Mouse (Mus musculus): ENCODE measurements around the gene Tmem254a. TPM values are rescaled to one million over a fixed set of nuclear protein-coding genes. Genes with fewer than 3 reads are reported as not detected.
"Not testable (repeated sequence)": the region's sequence is repeated elsewhere in the genome, so short reads cannot be mapped to it uniquely, and the experiment has no call there.

The Tmem254a gene
- total RNA-seq (2014; rRNA removed), result 9.9 and 11.2 TPM in 2 replicates
- 6.5 and 10.4 TPM in 2 replicates for polyA plus RNA-seq (2015; fragmentation: Nextera tagmentation; extraction: Ambion mirVana)

- not testable (repeated sequence) for H3K9ac ChIP-seq (replicated peaks; ENCODE audit: low read length, poor library complexity, severe bottlenecking); H3K36me3 ChIP-seq (ENCODE audit: insufficient read depth, low read length); H3K27ac ChIP-seq (ENCODE audit: low read depth, low read length); H3K27me3 ChIP-seq (ENCODE audit: insufficient read depth, low read length); H3K9me3 ChIP-seq (ENCODE audit: low read length); H3K4me2 ChIP-seq (ENCODE audit: low read depth, low read length, poor library complexity, severe bottlenecking); DNase-seq (ENCODE audit: low spot score); H3K4me3 ChIP-seq (ENCODE audit: low read depth, low read length); H3K4me1 ChIP-seq (ENCODE audit: insufficient read depth, low read length)
- WGBS, result no CpG with 5 or more reads among the region's 10 CpGs
- peak; percentile 81; the same call in 1 of the 2 replicates for ATAC-seq (ENCODE audit: low FRiP score)
Observed at GRCm38 (mm10) chr14:25927562-25927881, at the start of gene Tmem254a. Gene Tmem254a (minus strand): TSS chr14:25927672.

- not testable (repeated sequence) for H3K9ac ChIP-seq (replicated peaks; ENCODE audit: low read length, poor library complexity, severe bottlenecking); H3K4me2 ChIP-seq (ENCODE audit: low read depth, low read length, poor library complexity, severe bottlenecking); H3K27me3 ChIP-seq (ENCODE audit: insufficient read depth, low read length); ATAC-seq (ENCODE audit: low FRiP score); DNase-seq (ENCODE audit: low spot score); H3K27ac ChIP-seq (ENCODE audit: low read depth, low read length); H3K9me3 ChIP-seq (ENCODE audit: low read length); H3K4me3 ChIP-seq (ENCODE audit: low read depth, low read length); H3K4me1 ChIP-seq (ENCODE audit: insufficient read depth, low read length); H3K36me3 ChIP-seq (ENCODE audit: insufficient read depth, low read length)
- WGBS, result no CpG with 5 or more reads among the region's 3 CpGs
Observed at GRCm38 (mm10) chr14:25957861-25958260, 30.4 kb upstream of the Tmem254a start.

- not testable (repeated sequence) for H3K4me1 ChIP-seq (ENCODE audit: insufficient read depth, low read length); H3K4me3 ChIP-seq (ENCODE audit: low read depth, low read length); H3K9ac ChIP-seq (replicated peaks; ENCODE audit: low read length, poor library complexity, severe bottlenecking); DNase-seq (ENCODE audit: low spot score); H3K9me3 ChIP-seq (ENCODE audit: low read length); H3K27me3 ChIP-seq (ENCODE audit: insufficient read depth, low read length); H3K36me3 ChIP-seq (ENCODE audit: insufficient read depth, low read length); H3K27ac ChIP-seq (ENCODE audit: low read depth, low read length); ATAC-seq (ENCODE audit: low FRiP score); H3K4me2 ChIP-seq (ENCODE audit: low read depth, low read length, poor library complexity, severe bottlenecking)
- WGBS, result no CpG with 5 or more reads among the region's 8 CpGs
Observed at GRCm38 (mm10) chr14:25938004-25938403, 10.5 kb upstream of the Tmem254a start, which contains the start of gene Cphx1. Gene Cphx1 (plus strand): TSS chr14:25938304.

- H3K27me3 ChIP-seq (ENCODE audit: insufficient read depth, low read length); H3K4me1 ChIP-seq (ENCODE audit: insufficient read depth, low read length); H3K9ac ChIP-seq (replicated peaks; ENCODE audit: low read length, poor library complexity, severe bottlenecking); ATAC-seq (ENCODE audit: low FRiP score); H3K9me3 ChIP-seq (ENCODE audit: low read length); H3K36me3 ChIP-seq (ENCODE audit: insufficient read depth, low read length); H3K4me3 ChIP-seq (ENCODE audit: low read depth, low read length); DNase-seq (ENCODE audit: low spot score); H3K27ac ChIP-seq (ENCODE audit: low read depth, low read length); H3K4me2 ChIP-seq (ENCODE audit: low read depth, low read length, poor library complexity, severe bottlenecking): not testable (repeated sequence)
- no CpG with 5 or more reads among the region's 5 CpGs for WGBS
Observed at GRCm38 (mm10) chr14:25936867-25937630, 9.6 kb upstream of the Tmem254a start.

GRCm38 (mm10) chr14:25926814-25927561, 484 bp downstream of the Tmem254a start:
- not testable (repeated sequence) for H3K27ac ChIP-seq (ENCODE audit: low read depth, low read length); H3K4me3 ChIP-seq (ENCODE audit: low read depth, low read length); H3K9me3 ChIP-seq (ENCODE audit: low read length); H3K4me2 ChIP-seq (ENCODE audit: low read depth, low read length, poor library complexity, severe bottlenecking); H3K4me1 ChIP-seq (ENCODE audit: insufficient read depth, low read length); H3K36me3 ChIP-seq (ENCODE audit: insufficient read depth, low read length); H3K9ac ChIP-seq (replicated peaks; ENCODE audit: low read length, poor library complexity, severe bottlenecking); DNase-seq (ENCODE audit: low spot score); H3K27me3 ChIP-seq (ENCODE audit: insufficient read depth, low read length)
- peak; percentile 88 for ATAC-seq (ENCODE audit: low FRiP score)
- no CpG with 5 or more reads among the region's 44 CpGs for WGBS

GRCm38 (mm10) chr14:25918427-25919170, 8.9 kb downstream of the Tmem254a start:
- not testable (repeated sequence) for H3K4me3 ChIP-seq (ENCODE audit: low read depth, low read length); H3K4me2 ChIP-seq (ENCODE audit: low read depth, low read length, poor library complexity, severe bottlenecking); H3K27ac ChIP-seq (ENCODE audit: low read depth, low read length); H3K36me3 ChIP-seq (ENCODE audit: insufficient read depth, low read length); H3K9ac ChIP-seq (replicated peaks; ENCODE audit: low read length, poor library complexity, severe bottlenecking); ATAC-seq (ENCODE audit: low FRiP score); H3K4me1 ChIP-seq (ENCODE audit: insufficient read depth, low read length); H3K27me3 ChIP-seq (ENCODE audit: insufficient read depth, low read length); DNase-seq (ENCODE audit: low spot score); H3K9me3 ChIP-seq (ENCODE audit: low read length)
- no CpG with 5 or more reads among the region's 5 CpGs for WGBS

- H3K27me3 ChIP-seq (ENCODE audit: insufficient read depth, low read length); H3K27ac ChIP-seq (ENCODE audit: low read depth, low read length); H3K4me2 ChIP-seq (ENCODE audit: low read depth, low read length, poor library complexity, severe bottlenecking); ATAC-seq (ENCODE audit: low FRiP score); H3K9me3 ChIP-seq (ENCODE audit: low read length); H3K36me3 ChIP-seq (ENCODE audit: insufficient read depth, low read length); H3K4me3 ChIP-seq (ENCODE audit: low read depth, low read length); H3K9ac ChIP-seq (replicated peaks; ENCODE audit: low read length, poor library complexity, severe bottlenecking); H3K4me1 ChIP-seq (ENCODE audit: insufficient read depth, low read length); DNase-seq (ENCODE audit: low spot score): not testable (repeated sequence)
- no CpG with 5 or more reads among the region's 8 CpGs for WGBS
Observed at GRCm38 (mm10) chr14:25908976-25909375, 18.5 kb downstream of the Tmem254a start.

- not testable (repeated sequence) for H3K4me2 ChIP-seq (ENCODE audit: low read depth, low read length, poor library complexity, severe bottlenecking); H3K36me3 ChIP-seq (ENCODE audit: insufficient read depth, low read length); H3K9ac ChIP-seq (replicated peaks; ENCODE audit: low read length, poor library complexity, severe bottlenecking); H3K27me3 ChIP-seq (ENCODE audit: insufficient read depth, low read length); H3K9me3 ChIP-seq (ENCODE audit: low read length); DNase-seq (ENCODE audit: low spot score); H3K27ac ChIP-seq (ENCODE audit: low read depth, low read length); H3K4me3 ChIP-seq (ENCODE audit: low read depth, low read length); ATAC-seq (ENCODE audit: low FRiP score); H3K4me1 ChIP-seq (ENCODE audit: insufficient read depth, low read length)
- WGBS, result no CpG with 5 or more reads among the region's 9 CpGs
Observed at GRCm38 (mm10) chr14:25907272-25907671, 20.2 kb downstream of the Tmem254a start.
